Mouse (Mus musculus) heart, adult 2 months (tissue): ENCODE data around the gene Abcb11. TPM values are rescaled to one million over a fixed set of nuclear protein-coding genes. Genes with fewer than 3 reads are reported as not detected.
"Not testable (repeated sequence)": the region's sequence is repeated elsewhere in the genome, so short reads cannot be mapped to it uniquely, and the experiment has no call there.

Experiments used
- DNase-seq, 2 experiments: peaks; one replicate each; pipeline ENCODE4 v3.0.0; 2021
- H3K27ac ChIP-seq: fragments of 200-600 bp; 2 replicates; pipeline ENCODE4 v1.8.1; 2022
- H3K27me3 ChIP-seq: fragments of 200-500 bp; 2 replicates; pipeline ENCODE4 v1.6.1; 2012; ENCODE audit warnings: mild to moderate bottlenecking, low read length, inconsistent platforms, mixed read lengths; ENCODE audit not compliant: control insufficient read depth, insufficient read depth
- H3K36me3 ChIP-seq: fragments of 200-500 bp; 2 replicates; pipeline ENCODE4 v1.6.1; 2012; ENCODE audit warnings: low read length, inconsistent platforms; ENCODE audit not compliant: control insufficient read depth, insufficient read depth
- H3K4me1 ChIP-seq: fragments of 200-500 bp; 2 replicates; pipeline ENCODE4 v1.6.1; 2011; ENCODE audit warnings: low read length; ENCODE audit not compliant: control insufficient read depth, insufficient read depth
- H3K4me3 ChIP-seq: fragments of 200-600 bp; 2 replicates; pipeline ENCODE4 v1.8.1; 2022
- H3K79me2 ChIP-seq: fragments of 200-500 bp; replicated peaks from 2 replicates; pipeline ENCODE4 v1.6.1; 2012; ENCODE audit warnings: mild to moderate bottlenecking, inconsistent platforms, low read length, moderate library complexity, mixed read lengths; ENCODE audit not compliant: control insufficient read depth, insufficient read depth
- H3K9ac ChIP-seq: fragments of 200-500 bp; 2 replicates; pipeline ENCODE4 v1.6.1; 2012; ENCODE audit warnings: low read depth, mild to moderate bottlenecking, control low read depth, inconsistent platforms, low read length, mixed read lengths
- CTCF ChIP-seq: fragments of 200-600 bp; IDR thresholded peaks from 2 replicates; pipeline ENCODE4 v1.8.1; 2022; ENCODE audit warnings: antibody characterized with exemption, mild to moderate bottlenecking, moderate library complexity
- EP300 ChIP-seq: fragments of 200-500 bp; IDR thresholded peaks from 2 replicates; pipeline ENCODE4 v1.6.1; 2011; ENCODE audit warnings: low read depth, low read length, control low read depth; ENCODE audit not compliant: insufficient read depth
- POLR2A ChIP-seq: fragments of 200-500 bp; IDR thresholded peaks from 2 replicates; pipeline ENCODE4 v1.6.1; 2011; ENCODE audit warnings: mild to moderate bottlenecking, low read depth, low read length, control low read depth; ENCODE audit not compliant: insufficient read depth
- WGBS: fragments of 180-500 bp; shearing (Covaris S2); methylation state at CpG from one replicate; pipeline ENCODE4 v1.1.7; 2018; 5-methylcytosine and 5-hydroxymethylcytosine counted together
- intact Hi-C: fragments of 180-260 bp; cut with DNase I; formaldehyde crosslinking; loops from one replicate; pipeline ENCODE4 v1.15.1; 2025
- polyA plus RNA-seq: library from polyadenylated mRNA; depleted of rRNA; stranded (reverse); fragments of >200 nt; gene quantifications from 2 replicates; pipeline ENCODE4 v1.2.3, GENCODE M21; 2012
- total RNA-seq, 2 experiments: library from RNA; stranded (reverse); gene quantifications; 2 replicates each; pipeline ENCODE4 v1.2.3; 2021

The Abcb11 gene
- total and polyA plus RNA-seq, 3 experiments: not detected

GRCm38 (mm10) chr2:69376780-69377179 is 34.4 kb upstream of the Abcb11 start:
- Histone ChIP-seq H3K27me3 (no peaks in the 10 kb centered on the region), H3K36me3 (no peaks in the 10 kb centered on the region), H3K27ac (no peak overlapping the region), H3K79me2 (no peaks in the 10 kb centered on the region), H3K4me3 (no peak overlapping the region), H3K9ac (no peak overlapping the region), H3K4me1 (no peaks in the 10 kb centered on the region)
- TF ChIP-seq EP300 (no peak), POLR2A (no peak), CTCF (no peak)
- WGBS: 59% methylated on average over 2 of the region's 2 CpGs
- intact Hi-C loops: no loop called here
- DNase-seq: no peak

- intact Hi-C loops: no loop called here
- Histone ChIP-seq H3K4me3 (no peak overlapping the region), H3K27me3 (no peaks in the 10 kb centered on the region), H3K36me3 (no peaks in the 10 kb centered on the region), H3K27ac (no peak overlapping the region), H3K4me1 (no peaks in the 10 kb centered on the region), H3K9ac (no peak overlapping the region), H3K79me2 (no peaks in the 10 kb centered on the region)
- WGBS: 100% methylated on average over 1 of the region's 1 CpGs
- no peak for DNase-seq
- TF ChIP-seq EP300 (no peak), POLR2A (no peak), CTCF (no peak)
Observed at GRCm38 (mm10) chr2:69365275-69365674, 22.9 kb upstream of the Abcb11 start.

- Histone ChIP-seq H3K4me3 (no peak overlapping the region), H3K27me3 (no peaks in the 10 kb centered on the region), H3K27ac (no peak overlapping the region), H3K4me1 (no peaks in the 10 kb centered on the region), H3K9ac (no peak overlapping the region), H3K36me3 (no peaks in the 10 kb centered on the region), H3K79me2 (no peaks in the 10 kb centered on the region)
- DNase-seq: no peak
- TF ChIP-seq CTCF: no peak
- TF ChIP-seq POLR2A: no peak
- no peak for TF ChIP-seq EP300
- WGBS: 82% methylated on average over 2 of the region's 2 CpGs
- intact Hi-C loops: no loop called here
Observed at GRCm38 (mm10) chr2:69364831-69365230, 22.4 kb upstream of the Abcb11 start.

- H3K4me3 ChIP-seq, intact Hi-C loops, H3K4me1 ChIP-seq, DNase-seq, H3K79me2 ChIP-seq, H3K27me3 ChIP-seq, H3K27ac ChIP-seq, H3K36me3 ChIP-seq, H3K9ac ChIP-seq: not testable (repeated sequence)
Observed at GRCm38 (mm10) chr2:69355402-69355801, 13.0 kb upstream of the Abcb11 start.

GRCm38 (mm10) chr2:69341506-69341905 is 910 bp downstream of the Abcb11 start:
- 88% methylated on average over 6 of the region's 6 CpGs for WGBS
- H3K9ac ChIP-seq: no peak overlapping the region
- no peaks in the 10 kb centered on the region for H3K27me3 ChIP-seq
- TF ChIP-seq POLR2A (no peak), EP300 (no peak), CTCF (no peak)
- H3K79me2 ChIP-seq: no peaks in the 10 kb centered on the region
- H3K36me3 ChIP-seq: no peaks in the 10 kb centered on the region
- H3K27ac ChIP-seq: no peak overlapping the region
- DNase-seq: no peak
- intact Hi-C loops: no loop called here
- no peaks in the 10 kb centered on the region for H3K4me1 ChIP-seq
- H3K4me3 ChIP-seq: no peak overlapping the region

- WGBS: 77% methylated on average over 6 of the region's 6 CpGs
- intact Hi-C loops, H3K4me3 ChIP-seq, H3K36me3 ChIP-seq, H3K4me1 ChIP-seq, H3K9ac ChIP-seq, H3K27ac ChIP-seq, DNase-seq, H3K79me2 ChIP-seq, H3K27me3 ChIP-seq: not testable (repeated sequence)
Observed at GRCm38 (mm10) chr2:69331523-69331922, 10.9 kb downstream of the Abcb11 start.
